Comparison of ENCODE assay signal across 22 mouse cellular contexts in the genomic region with DNA sequence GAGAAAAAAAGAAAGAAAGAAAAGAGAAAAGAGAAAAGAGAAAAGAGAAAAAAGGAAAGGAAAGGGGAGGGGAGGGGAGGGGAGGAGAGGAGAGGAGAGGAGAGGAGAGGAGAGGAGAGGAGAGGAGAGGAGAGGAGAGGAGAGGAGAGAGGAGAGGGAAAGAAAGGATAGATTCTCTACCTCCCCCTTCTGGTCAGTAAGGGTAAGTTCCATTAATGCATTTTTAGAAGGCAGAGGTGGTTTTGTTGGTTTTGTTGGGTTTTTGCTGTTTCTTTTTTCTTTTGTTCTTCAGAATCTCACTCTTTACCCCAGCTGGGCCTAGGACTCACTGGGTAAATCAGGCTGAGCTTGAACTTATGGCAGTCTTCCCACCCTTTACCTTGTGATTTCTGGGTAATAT.
A peak's percentile ranks its signal among the peaks of the same experiment; 100 is the strongest.
DNase-seq lines count a peak whose midpoint lies in the region; ATAC-seq and TF ChIP-seq lines count a peak whose summit lies in the region.
"Had no signal": no experiment of that assay in that cellular context is flagged by ENCODE, and none has a peak within 500 bp of the region (broad histone marks: within the 10 kb centered on the region; RNA-seq: fewer than 3 reads in every experiment).

No protein-coding gene starts in this region.

- H3K4me1 ChIP-seq in midbrain, postnatal 0 days (ENCODE audit: insufficient read depth, low read length) = no peaks in the 10 kb centered on the region
- H3K4me1 ChIP-seq in midbrain, embryonic 11.5 days (ENCODE audit: control insufficient read depth, insufficient read depth, low read length) = no peaks in the 10 kb centered on the region
- H3K4me1 ChIP-seq in stomach, postnatal 0 days (replicated peaks; ENCODE audit: control insufficient read depth, insufficient read depth) = no peaks in the 10 kb centered on the region
- H3K4me1 ChIP-seq: embryonic facial prominence, embryonic 13.5 days; heart, embryonic 10.5 days; hindbrain, embryonic 15.5 days; midbrain, embryonic 13.5 days; stomach, embryonic 15.5 days had no signal

- no peak for ATAC-seq in CD4-positive, CD25-positive, alpha-beta regulatory T cell, adult 4 months
- ATAC-seq in midbrain, postnatal 0 days (ENCODE audit: low FRiP score) = no peak
- no peak for ATAC-seq in midbrain, embryonic 11.5 days (ENCODE audit: low FRiP score)
- no peak for ATAC-seq in stomach, postnatal 0 days (ENCODE audit: low FRiP score, low TSS enrichment)
- ATAC-seq: forebrain, embryonic 14.5 days; midbrain, embryonic 13.5 days had no signal

- TF ChIP-seq EP300 in stomach, postnatal 0 days (optimal IDR thresholded peaks at IDR 0.05) = no peak

- H3K27ac ChIP-seq in layer of hippocampus, adult 2 months = no peak overlapping the region
- no peak overlapping the region for H3K27ac ChIP-seq in midbrain, postnatal 0 days (ENCODE audit: low read depth, low read length)
- H3K27ac ChIP-seq in midbrain, embryonic 11.5 days (ENCODE audit: low read depth, low read length) = no peak overlapping the region
- H3K27ac ChIP-seq in stomach, postnatal 0 days (replicated peaks) = no peak overlapping the region
- H3K27ac ChIP-seq: embryonic facial prominence, embryonic 13.5 days; heart, embryonic 10.5 days; hindbrain, embryonic 15.5 days; midbrain, embryonic 13.5 days; stomach, embryonic 15.5 days had no signal

- H3K27me3 ChIP-seq in midbrain, postnatal 0 days (ENCODE audit: insufficient read depth, low read length) = no peaks in the 10 kb centered on the region
- no peaks in the 10 kb centered on the region for H3K27me3 ChIP-seq in midbrain, embryonic 11.5 days (ENCODE audit: control insufficient read depth, insufficient read depth, low read length)
- H3K27me3 ChIP-seq in stomach, postnatal 0 days (ENCODE audit: control insufficient read depth, insufficient read depth, low read length) = no peaks in the 10 kb centered on the region
- H3K27me3 ChIP-seq: embryonic facial prominence, embryonic 13.5 days; hindbrain, embryonic 15.5 days; midbrain, embryonic 13.5 days; stomach, embryonic 15.5 days had no signal

- no peak overlapping the region for H3K4me3 ChIP-seq in layer of hippocampus, adult 2 months
- no peak overlapping the region for H3K4me3 ChIP-seq in midbrain, postnatal 0 days (ENCODE audit: low read depth, low read length)
- H3K4me3 ChIP-seq in midbrain, embryonic 11.5 days (ENCODE audit: low read depth, low read length) = no peak overlapping the region
- no peak overlapping the region for H3K4me3 ChIP-seq in stomach, postnatal 0 days (ENCODE audit: low read depth, low read length)
- H3K4me3 ChIP-seq: embryonic facial prominence, embryonic 13.5 days; heart, embryonic 10.5 days; hindbrain, embryonic 15.5 days; midbrain, embryonic 13.5 days; stomach, embryonic 15.5 days had no signal

- H3K36me3 ChIP-seq in midbrain, postnatal 0 days (ENCODE audit: insufficient read depth, low read length) = peaks cover 6% of the 10 kb centered on the region; the same call in 1 of the 2 replicates
- no peaks in the 10 kb centered on the region for H3K36me3 ChIP-seq in midbrain, embryonic 11.5 days (ENCODE audit: control insufficient read depth, insufficient read depth, low read length)
- no peaks in the 10 kb centered on the region for H3K36me3 ChIP-seq in stomach, postnatal 0 days (ENCODE audit: control insufficient read depth, insufficient read depth, low read length)
- H3K36me3 ChIP-seq: embryonic facial prominence, embryonic 13.5 days; heart, embryonic 10.5 days; midbrain, embryonic 13.5 days; stomach, embryonic 15.5 days had no signal

- H3K9me3 ChIP-seq in midbrain, postnatal 0 days (ENCODE audit: low read length) = no peaks in the 10 kb centered on the region
- H3K9me3 ChIP-seq in midbrain, embryonic 11.5 days (ENCODE audit: control insufficient read depth, low read length) = no peaks in the 10 kb centered on the region
- H3K9me3 ChIP-seq in stomach, postnatal 0 days (ENCODE audit: control insufficient read depth, low read length) = no peaks in the 10 kb centered on the region
- H3K9me3 ChIP-seq: embryonic facial prominence, embryonic 13.5 days; heart, embryonic 10.5 days; hindbrain, embryonic 15.5 days; midbrain, embryonic 13.5 days; stomach, embryonic 15.5 days had no signal

- H3K4me2 ChIP-seq in midbrain, postnatal 0 days (ENCODE audit: low read depth, low read length, poor library complexity, severe bottlenecking) = no peak overlapping the region
- H3K4me2 ChIP-seq in midbrain, embryonic 11.5 days = no peak overlapping the region
- H3K4me2 ChIP-seq in stomach, postnatal 0 days (replicated peaks; ENCODE audit: low read depth) = no peak overlapping the region
- H3K4me2 ChIP-seq: embryonic facial prominence, embryonic 13.5 days; hindbrain, embryonic 15.5 days; midbrain, embryonic 13.5 days; stomach, embryonic 15.5 days had no signal

- no peak overlapping the region for H3K9ac ChIP-seq in midbrain, postnatal 0 days (replicated peaks; ENCODE audit: low read length, poor library complexity, severe bottlenecking)
- no peak overlapping the region for H3K9ac ChIP-seq in midbrain, embryonic 11.5 days (ENCODE audit: low read length)
- H3K9ac ChIP-seq in stomach, postnatal 0 days (ENCODE audit: low read length) = no peak overlapping the region
- H3K9ac ChIP-seq: embryonic facial prominence, embryonic 13.5 days; hindbrain, embryonic 15.5 days; midbrain, embryonic 13.5 days; stomach, embryonic 15.5 days had no signal

- DNase-seq in CD4-positive, CD25-positive, alpha-beta regulatory T cell, adult 2 months (ENCODE audit: low read depth, low spot score) = peak; percentile 6
- no peak for DNase-seq in layer of hippocampus, adult 2 months (ENCODE audit: low spot score in 2 of 2)
- DNase-seq in layer of hippocampus, postnatal 36 days = no peak
- no peak for DNase-seq in midbrain, postnatal 0 days (ENCODE audit: low spot score)
- DNase-seq in midbrain, embryonic 11.5 days (ENCODE audit: low spot score, missing footprints) = no peak
- DNase-seq in stomach, postnatal 0 days (ENCODE audit: low spot score) = no peak
- DNase-seq in adrenal gland, postnatal 10 days = no peak
- DNase-seq: adrenal gland, adult 8-10 months; cerebellum, adult 9-10 months; gastrocnemius, postnatal 25 days; heart, postnatal 14 days; kidney, adult 18-20 months; kidney, postnatal 25 days; lung, postnatal 4 days; right cerebral cortex, postnatal 25 days had no signal

- peak; percentile 66 for TF ChIP-seq CTCF in layer of hippocampus, adult 2 months (conservative IDR thresholded peaks at IDR 0.05)
- TF ChIP-seq CTCF in midbrain, postnatal 0 days (IDR thresholded peaks at IDR 0.05) = peak; percentile 25; the same call in 1 of the 2 replicates
- TF ChIP-seq CTCF in stomach, postnatal 0 days (IDR thresholded peaks at IDR 0.05; ENCODE audit: low read depth) = peak; percentile 62
